Mouse (Mus musculus) megakaryocyte, embryonic 14.5 days (primary cell): Measurements from ENCODE around the gene Bhlha9.

Source experiments
- FLI1 ChIP-seq: IDR thresholded peaks from 2 replicates; pipeline ENCODE4 v1.6.1; 2012; ENCODE audit warnings: low read length, inconsistent platforms, mixed read lengths
- GATA1 ChIP-seq: IDR thresholded peaks from 3 replicates; pipeline ENCODE4 v1.6.1; 2012; ENCODE audit warnings: mixed read lengths, low read length, inconsistent platforms, borderline replicate concordance

GRCm38 (mm10) chr11:76692096-76692495, 19.8 kb downstream of the Bhlha9 start:
- TF ChIP-seq GATA1, result no peak
- TF ChIP-seq FLI1, result no peak
